Mouse (Mus musculus) cerebellum, adult 11 months (tissue): ENCODE results near the gene Hpgd.
"Not testable (repeated sequence)": the region's sequence is repeated elsewhere in the genome, so short reads cannot be mapped to it uniquely, and the experiment has no call there.

Source experiments
- DNase-seq: peaks from one replicate; pipeline ENCODE4 v3.0.0; 2022

Hpgd gene

GRCm38 (mm10) chr8:56294373-56294877 lies at the start of gene Hpgd:
Hpgd (plus strand) TSS chr8:56294585.
- no peak for DNase-seq

GRCm38 (mm10) chr8:56251728-56252127 lies 42.7 kb upstream of the Hpgd start:
- DNase-seq, result not testable (repeated sequence)

GRCm38 (mm10) chr8:56252314-56252713 lies 42.1 kb upstream of the Hpgd start:
- DNase-seq, result no peak

GRCm38 (mm10) chr8:56261190-56261589 lies 33.2 kb upstream of the Hpgd start:
- DNase-seq, result no peak

GRCm38 (mm10) chr8:56269687-56270663 lies 24.4 kb upstream of the Hpgd start:
- no peak for DNase-seq

- DNase-seq, result no peak
Observed at GRCm38 (mm10) chr8:56272934-56273333, 21.5 kb upstream of the Hpgd start.

GRCm38 (mm10) chr8:56275316-56275715 lies 19.1 kb upstream of the Hpgd start:
- no peak for DNase-seq

GRCm38 (mm10) chr8:56277810-56278528 lies 16.4 kb upstream of the Hpgd start:
- no peak for DNase-seq

- DNase-seq, result no peak
Observed at GRCm38 (mm10) chr8:56278545-56279063, 15.8 kb upstream of the Hpgd start.

- DNase-seq, result no peak
Observed at GRCm38 (mm10) chr8:56283936-56284335, 10.4 kb upstream of the Hpgd start.

GRCm38 (mm10) chr8:56284957-56285356 lies 9.4 kb upstream of the Hpgd start:
- DNase-seq, result no peak

- no peak for DNase-seq
Observed at GRCm38 (mm10) chr8:56286717-56287116, 7.7 kb upstream of the Hpgd start.

GRCm38 (mm10) chr8:56287370-56288072 lies 6.9 kb upstream of the Hpgd start:
- DNase-seq, result no peak

GRCm38 (mm10) chr8:56292318-56292717 lies 2.1 kb upstream of the Hpgd start:
- no peak for DNase-seq

- no peak for DNase-seq
Observed at GRCm38 (mm10) chr8:56293480-56293879, 905 bp upstream of the Hpgd start.

GRCm38 (mm10) chr8:56294886-56295555 lies 636 bp downstream of the Hpgd start:
- no peak for DNase-seq

- no peak for DNase-seq
Observed at GRCm38 (mm10) chr8:56299421-56299820, 5.0 kb downstream of the Hpgd start.

- not testable (repeated sequence) for DNase-seq
Observed at GRCm38 (mm10) chr8:56301303-56301702, 6.9 kb downstream of the Hpgd start.

GRCm38 (mm10) chr8:56304595-56304994 lies 10.2 kb downstream of the Hpgd start:
- no peak for DNase-seq

GRCm38 (mm10) chr8:56313622-56314021 lies 19.2 kb downstream of the Hpgd start:
- DNase-seq, result no peak

- no peak for DNase-seq
Observed at GRCm38 (mm10) chr8:56315189-56315588, 20.8 kb downstream of the Hpgd start.

- DNase-seq, result no peak
Observed at GRCm38 (mm10) chr8:56323276-56323675, 28.9 kb downstream of the Hpgd start.
